Mouse (Mus musculus) liver, postnatal 0 days (tissue): ENCODE measurements at regions not wholly inside any gene's neighbourhood (a gene's known extent, or its start where the extent isn't known, plus 50 kb on each side); places are given as distances from the start of the nearest gene placed in this dataset.

Source experiments
- CTCF ChIP-seq: sonication (generic); IDR thresholded peaks from 2 replicates; pipeline ENCODE4 v1.5.1; 2016; ENCODE audit warnings: antibody characterized with exemption, low read depth
- EP300 ChIP-seq: IDR thresholded peaks from 2 replicates; pipeline ENCODE4 v1.6.1; 2016; ENCODE audit warnings: antibody characterized with exemption, low read depth, mild to moderate bottlenecking

GRCm38 (mm10) chr14:64556042-64556441 lies 452.0 kb downstream of the Prss52 start:
- TF ChIP-seq EP300 (no peak), CTCF (no peak)
